Mouse (Mus musculus) urinary bladder, adult 18-20 months (tissue): ENCODE measurements around the gene Olfr224.

Experiments used
- DNase-seq, 2 experiments: peaks; one replicate each; pipeline ENCODE4 v3.0.0; 2022; ENCODE audit warnings: low spot score in 2 of 2, mixed read lengths in 2 of 2

Olfr224 gene

GRCm38 (mm10) chr11:58518916-58519315 lies 51.4 kb downstream of the Olfr224 start:
- peak; percentile 38 to 72 for DNase-seq
